Comparison of ENCODE assay signal across 21 mouse cellular contexts in genomic region chr12:99320966-99321496, GRCm38 (mm10).
DNase-seq lines count a peak whose midpoint lies in the region; ATAC-seq lines count a peak whose summit lies in the region.
"Had no signal": no experiment of that assay in that cellular context is flagged by ENCODE, and none has a peak within 500 bp of the region (broad histone marks: within the 10 kb centered on the region; RNA-seq: fewer than 3 reads in every experiment).

No protein-coding gene starts in this region.

- no peak for DNase-seq in liver, embryonic 11.5 days (ENCODE audit: low spot score)
- no peak for DNase-seq in liver
- DNase-seq in layer of hippocampus, adult 18-20 months (ENCODE audit: low spot score in 2 of 2) = no peak
- no peak for DNase-seq in ovary, adult 18-20 months (ENCODE audit: low spot score)
- DNase-seq: adrenal gland, adult 8-10 months; B cell, adult 2 months; cerebellum, adult 11 months; cerebellum, adult 8-10 months; cerebellum, postnatal 25 days; gastrocnemius, postnatal 36 days; heart, adult 11 months; heart, postnatal 36 days had no signal

- H3K4me3 ChIP-seq in forebrain, embryonic 15.5 days = no peak overlapping the region
- H3K4me3 ChIP-seq in forebrain, embryonic 12.5 days (replicated peaks) = no peak overlapping the region
- H3K4me3 ChIP-seq in liver, embryonic 11.5 days (ENCODE audit: low read depth, low read length) = no peak overlapping the region
- no peak overlapping the region for H3K4me3 ChIP-seq in liver, embryonic 15.5 days (replicated peaks)
- H3K4me3 ChIP-seq: embryonic facial prominence, embryonic 12.5 days; heart, embryonic 13.5 days had no signal

- no peak for ATAC-seq in forebrain, embryonic 15.5 days (replicated peaks)
- no peak for ATAC-seq in forebrain, embryonic 12.5 days (ENCODE audit: low FRiP score)
- peak; percentile 53 for ATAC-seq in liver, embryonic 11.5 days (replicated peaks; ENCODE audit: low FRiP score)
- ATAC-seq in liver, embryonic 15.5 days (ENCODE audit: insufficient read depth) = peak; percentile 40; the same call in 1 of the 2 replicates
- ATAC-seq: CD4-positive, CD25-positive, alpha-beta regulatory T cell, adult 4 months; forebrain, embryonic 14.5 days; hindbrain, postnatal 0 days had no signal

- H3K9ac ChIP-seq in forebrain, embryonic 15.5 days (replicated peaks) = no peak overlapping the region
- H3K9ac ChIP-seq in forebrain, embryonic 12.5 days = no peak overlapping the region
- H3K9ac ChIP-seq in liver, embryonic 11.5 days (ENCODE audit: low read depth, low read length) = no peak overlapping the region
- no peak overlapping the region for H3K9ac ChIP-seq in liver, embryonic 15.5 days
- H3K9ac ChIP-seq: embryonic facial prominence, embryonic 12.5 days had no signal

- peak overlapping the region; percentile 13; the same call in 1 of the 2 replicates for H3K27ac ChIP-seq in forebrain, embryonic 15.5 days (replicated peaks)
- no peak overlapping the region for H3K27ac ChIP-seq in forebrain, embryonic 12.5 days
- H3K27ac ChIP-seq in liver, embryonic 11.5 days (ENCODE audit: low read depth, low read length) = no peak overlapping the region
- H3K27ac ChIP-seq in liver, embryonic 15.5 days (replicated peaks) = peak overlapping the region; percentile 42; the same call in 1 of the 2 replicates
- H3K27ac ChIP-seq: embryonic facial prominence, embryonic 12.5 days; hindbrain, postnatal 0 days had no signal

- no peaks in the 10 kb centered on the region for H3K27me3 ChIP-seq in forebrain, embryonic 15.5 days
- no peaks in the 10 kb centered on the region for H3K27me3 ChIP-seq in forebrain, embryonic 12.5 days
- no peaks in the 10 kb centered on the region for H3K27me3 ChIP-seq in liver, embryonic 11.5 days (replicated peaks; ENCODE audit: control insufficient read depth, insufficient read depth, low read length)
- H3K27me3 ChIP-seq in liver, embryonic 15.5 days = no peaks in the 10 kb centered on the region
- H3K27me3 ChIP-seq: embryonic facial prominence, embryonic 12.5 days; heart, embryonic 13.5 days had no signal

- peaks cover 33% of the 10 kb centered on the region for H3K4me1 ChIP-seq in forebrain, embryonic 15.5 days
- peaks cover 35% of the 10 kb centered on the region for H3K4me1 ChIP-seq in forebrain, embryonic 12.5 days
- peaks cover 27% of the 10 kb centered on the region for H3K4me1 ChIP-seq in liver, embryonic 11.5 days (replicated peaks; ENCODE audit: control insufficient read depth, insufficient read depth, low read length)
- H3K4me1 ChIP-seq in liver, embryonic 15.5 days (replicated peaks) = peaks cover 41% of the 10 kb centered on the region

- H3K4me2 ChIP-seq in forebrain, embryonic 15.5 days (replicated peaks) = no peak overlapping the region
- no peak overlapping the region for H3K4me2 ChIP-seq in forebrain, embryonic 12.5 days
- H3K4me2 ChIP-seq in liver, embryonic 11.5 days = 0 out of 2 replicates have a peak overlapping the region, but pooled peaks have one; percentile 19
- H3K4me2 ChIP-seq in liver, embryonic 15.5 days = no peak overlapping the region; the same call in 1 of the 2 replicates
- H3K4me2 ChIP-seq: embryonic facial prominence, embryonic 12.5 days; heart, embryonic 13.5 days had no signal

- no peaks in the 10 kb centered on the region for H3K36me3 ChIP-seq in forebrain, embryonic 15.5 days
- peaks cover 15% of the 10 kb centered on the region for H3K36me3 ChIP-seq in forebrain, embryonic 12.5 days (replicated peaks)
- no peaks in the 10 kb centered on the region for H3K36me3 ChIP-seq in liver, embryonic 11.5 days (ENCODE audit: control insufficient read depth, insufficient read depth, low read length)
- H3K36me3 ChIP-seq in liver, embryonic 15.5 days (replicated peaks) = no peaks in the 10 kb centered on the region

- WGBS in forebrain, embryonic 15.5 days = 80% methylated on average over 3 of the region's 3 CpGs
- 91% methylated on average over 3 of the region's 3 CpGs for WGBS in forebrain, embryonic 12.5 days
- 85% methylated on average over 3 of the region's 3 CpGs for WGBS in liver, embryonic 11.5 days
- 77% methylated on average over 3 of the region's 3 CpGs for WGBS in liver, embryonic 15.5 days (ENCODE audit: insufficient replicate concordance)

- H3K9me3 ChIP-seq in forebrain, embryonic 15.5 days = no peaks in the 10 kb centered on the region
- H3K9me3 ChIP-seq in forebrain, embryonic 12.5 days = peaks cover 7% of the 10 kb centered on the region; the same call in 1 of the 2 replicates
- H3K9me3 ChIP-seq in liver, embryonic 11.5 days (ENCODE audit: control insufficient read depth, low read length) = no peaks in the 10 kb centered on the region
- no peaks in the 10 kb centered on the region for H3K9me3 ChIP-seq in liver, embryonic 15.5 days (replicated peaks)
- H3K9me3 ChIP-seq: embryonic facial prominence, embryonic 12.5 days; G1E; heart, embryonic 13.5 days had no signal

Comparison
In these comparisons a context has a peak if more than half of its experiments do, and no peak if none do; other contexts are left out.
1. H3K27ac ChIP-seq: peak in forebrain, embryonic 15.5 days (single experiment) and liver, embryonic 15.5 days (single experiment); none in forebrain, embryonic 12.5 days (single experiment) and liver, embryonic 11.5 days (single experiment).
2. ATAC-seq: peak in liver, embryonic 11.5 days (single experiment) and liver, embryonic 15.5 days (single experiment); none in forebrain, embryonic 15.5 days (single experiment) and forebrain, embryonic 12.5 days (single experiment).